Mouse (Mus musculus) gastrocnemius, adult 2 months (tissue): ENCODE results near the gene Olfr1135. TPM values are rescaled to one million over a fixed set of nuclear protein-coding genes. Genes with fewer than 3 reads are reported as not detected.

Source experiments
- DNase-seq: peaks from one replicate; pipeline ENCODE4 v3.0.0; 2022
- H3K27ac ChIP-seq: fragments of 200-600 bp; 2 replicates; pipeline ENCODE4 v1.8.1; 2022; ENCODE audit warnings: mild to moderate bottlenecking
- H3K4me3 ChIP-seq: fragments of 200-600 bp; 2 replicates; pipeline ENCODE4 v1.8.1; 2022; ENCODE audit warnings: mild to moderate bottlenecking, moderate library complexity
- CTCF ChIP-seq: fragments of 200-600 bp; IDR thresholded peaks from 2 replicates; pipeline ENCODE4 v1.8.1; 2022; ENCODE audit warnings: antibody characterized with exemption, mild to moderate bottlenecking, moderate library complexity
- intact Hi-C: fragments of 180-260 bp; cut with DNase I; formaldehyde crosslinking; loops from one replicate; pipeline ENCODE4 v1.15.1; 2025
- long read RNA-seq, 2 experiments: library from polyadenylated mRNA; stranded (forward); transcript quantifications; one replicate each; pipeline ENCODE4 v2.0.0; 2021
- total RNA-seq, 2 experiments: library from RNA; stranded (reverse); gene quantifications; 2 replicates each; pipeline ENCODE4 v1.2.3; 2021

The Olfr1135 gene
- total RNA-seq = not detected
- long read RNA-seq, experiment 1 = 0 reads
- long read RNA-seq, experiment 2 = 0 reads

- no peak for TF ChIP-seq CTCF
- H3K4me3 ChIP-seq = no peak within 1 kb of the TSS
- intact Hi-C loops = no loop called here
- DNase-seq = no peak
- no peak within 1 kb of the TSS for H3K27ac ChIP-seq
These were observed at the start of gene Olfr1135 for GRCm38 (mm10) chr2:87673564-87673963. Gene Olfr1135, minus strand, starts transcription at chr2:87673664.

- intact Hi-C loops = no loop called here
- no peak for DNase-seq
- Histone ChIP-seq H3K4me3 (no peak within 1 kb of the TSS), H3K27ac (no peak within 1 kb of the TSS)
- TF ChIP-seq CTCF = no peak
These were observed 39.6 kb upstream of the Olfr1135 start, which contains the start of gene Olfr1137 for GRCm38 (mm10) chr2:87713079-87713478. Gene Olfr1137, minus strand, starts transcription at chr2:87713179.

GRCm38 (mm10) chr2:87693847-87694246, 20.4 kb upstream of the Olfr1135 start, which contains the start of gene Olfr1136:
Gene Olfr1136, minus strand, starts transcription at chr2:87693947.
- no peak for DNase-seq
- intact Hi-C loops = no loop called here
- Histone ChIP-seq H3K27ac (no peak within 1 kb of the TSS), H3K4me3 (no peak within 1 kb of the TSS)
- no peak for TF ChIP-seq CTCF

GRCm38 (mm10) chr2:87658360-87658759, 15.1 kb downstream of the Olfr1135 start, which contains the start of gene Olfr1134:
Gene Olfr1134, minus strand, starts transcription at chr2:87658460.
- Histone ChIP-seq H3K4me3 (no peak within 1 kb of the TSS), H3K27ac (no peak within 1 kb of the TSS)
- intact Hi-C loops = no loop called here
- no peak for DNase-seq
- no peak for TF ChIP-seq CTCF

GRCm38 (mm10) chr2:87647274-87647673, 26.2 kb downstream of the Olfr1135 start, which contains the start of gene Olfr1133:
Gene Olfr1133, minus strand, starts transcription at chr2:87647374.
- H3K4me3 ChIP-seq = no peak within 1 kb of the TSS
- no peak within 1 kb of the TSS for H3K27ac ChIP-seq
- no peak for DNase-seq
- intact Hi-C loops = no loop called here
- TF ChIP-seq CTCF = no peak

GRCm38 (mm10) chr2:87642441-87642840, 31.0 kb downstream of the Olfr1135 start:
- Histone ChIP-seq H3K27ac (no peak overlapping the region), H3K4me3 (no peak overlapping the region)
- intact Hi-C loops = no loop called here
- no peak for DNase-seq
- no peak for TF ChIP-seq CTCF

- no peak for TF ChIP-seq CTCF
- no peak within 1 kb of the TSS for H3K4me3 ChIP-seq
- intact Hi-C loops = no loop called here
- no peak for DNase-seq
- H3K27ac ChIP-seq = no peak within 1 kb of the TSS
These were observed 36.0 kb downstream of the Olfr1135 start, which contains the start of gene Olfr1132 for GRCm38 (mm10) chr2:87637435-87637834. Gene Olfr1132, minus strand, starts transcription at chr2:87637535.

GRCm38 (mm10) chr2:87626804-87627203, 46.7 kb downstream of the Olfr1135 start, which contains the start of gene Olfr1131:
Gene Olfr1131, plus strand, starts transcription at chr2:87627104.
- TF ChIP-seq CTCF = no peak
- no peak within 1 kb of the TSS for H3K4me3 ChIP-seq
- intact Hi-C loops = no loop called here
- H3K27ac ChIP-seq = no peak within 1 kb of the TSS
- no peak for DNase-seq

Other genes starting within 250 kb of the Olfr1135 start
- not detected for gene Olfr1124, start 243.4 kb downstream of the Olfr1135 start, total RNA-seq
- gene Olfr1126, start 219.7 kb downstream of the Olfr1135 start, total RNA-seq = not detected
- not detected for gene Pramel7, start 176.6 kb downstream of the Olfr1135 start, total RNA-seq
- gene Pramel6, start 167.1 kb downstream of the Olfr1135 start, total RNA-seq = not detected
- not detected for gene Olfr153, start 141.9 kb downstream of the Olfr1135 start, total RNA-seq
- gene Olfr1128, start 128.1 kb downstream of the Olfr1135 start, total RNA-seq = not detected
- not detected for gene Olfr1129, start 99.8 kb downstream of the Olfr1135 start, total RNA-seq
- not detected for gene Olfr1130, start 67.5 kb downstream of the Olfr1135 start, total RNA-seq
- not detected for gene Olfr1131, start 46.6 kb downstream of the Olfr1135 start, total RNA-seq
- gene Olfr1132, start 36.1 kb downstream of the Olfr1135 start, total RNA-seq = not detected
- not detected for gene Olfr1133, start 26.3 kb downstream of the Olfr1135 start, total RNA-seq
- gene Olfr1134, start 15.2 kb downstream of the Olfr1135 start, total RNA-seq = not detected
- not detected for gene Olfr1136, start 20.3 kb upstream of the Olfr1135 start, total RNA-seq
- not detected for gene Olfr1137, start 39.5 kb upstream of the Olfr1135 start, total RNA-seq
- not detected for gene Olfr1138, start 66.3 kb upstream of the Olfr1135 start, total RNA-seq
- not detected for gene Olfr1140, start 70.1 kb upstream of the Olfr1135 start, total RNA-seq
- gene Olfr1141, start 80.3 kb upstream of the Olfr1135 start, total RNA-seq = not detected
- not detected for gene Olfr152, start 105.8 kb upstream of the Olfr1135 start, total RNA-seq
- gene Olfr1143, start 126.9 kb upstream of the Olfr1135 start, total RNA-seq = not detected
- not detected for gene Olfr1145, start 136.2 kb upstream of the Olfr1135 start, total RNA-seq
- not detected for gene Olfr1148, start 156.9 kb upstream of the Olfr1135 start, total RNA-seq
- not detected for gene Olfr1150-ps1, start 170.3 kb upstream of the Olfr1135 start, total RNA-seq
- not detected for gene Olfr1151, start 182.2 kb upstream of the Olfr1135 start, total RNA-seq
- not detected for gene Olfr1152, start 192.8 kb upstream of the Olfr1135 start, total RNA-seq
- not detected for gene Olfr1153, start 221.3 kb upstream of the Olfr1135 start, total RNA-seq
- gene Olfr1154, start 231.5 kb upstream of the Olfr1135 start, total RNA-seq = not detected